Mouse (Mus musculus): Measurements from ENCODE around the gene Dst. TPM values are rescaled to one million over a fixed set of nuclear protein-coding genes. Genes with fewer than 3 reads are reported as not detected.

Gene Dst
- polyA plus RNA-seq, 1 experiment from 2014 or later, result 38.4 TPM

- Histone ChIP-seq H3K27ac (replicated peaks) (no peak overlapping the region), H3K36me3 (no peaks in the 10 kb centered on the region), H3K4me2 (replicated peaks) (no peak overlapping the region), H3K27me3 (no peaks in the 10 kb centered on the region), H3K4me1 (no peaks in the 10 kb centered on the region), H3K9me3 (no peaks in the 10 kb centered on the region), H3K4me3 (no peak overlapping the region), H3K9ac (replicated peaks) (no peak overlapping the region)
- WGBS, result 89% methylated on average over 3 of the region's 3 CpGs
- ATAC-seq (ENCODE audit: low FRiP score, low read depth), result no peak
Observed at GRCm38 (mm10) chr1:34331767-34332166, 423.7 kb downstream of the Dst start.

Small RNAs within 50 kb of the gene (microRNA-seq; reads per million reads assigned to microRNA genes)
- 0.93 reads per million for gene Mir6896

Other genes with a start within 250 kb of the Dst start
- gene Prim2, start 238.4 kb upstream of the Dst start, polyA plus RNA-seq (2016; fragmentation: Nextera tagmentation; extraction: Ambion mirVana), result 40.3 and 40.5 TPM in 2 replicates
- 29.3 and 32.2 TPM in 2 replicates for gene Rab23, start 188.3 kb upstream of the Dst start, polyA plus RNA-seq (2016; fragmentation: Nextera tagmentation; extraction: Ambion mirVana)
- gene Bag2, start 150.4 kb upstream of the Dst start, polyA plus RNA-seq (2016; fragmentation: Nextera tagmentation; extraction: Ambion mirVana), result 20.6 and 21.7 TPM in 2 replicates
- gene Zfp451, start 93.6 kb upstream of the Dst start, polyA plus RNA-seq (2016; fragmentation: Nextera tagmentation; extraction: Ambion mirVana), result 49.2 and 59.1 TPM in 2 replicates
- gene Bend6, start 409 bp upstream of the Dst start, polyA plus RNA-seq (2016; fragmentation: Nextera tagmentation; extraction: Ambion mirVana), result 3.1 and 4.3 TPM in 2 replicates